Mouse (Mus musculus) hindbrain, embryonic 14.5 days (tissue): Measurements from ENCODE around the gene Tmem88. TPM values are rescaled to one million over a fixed set of nuclear protein-coding genes. Genes with fewer than 3 reads are reported as not detected.

Experiments
- ATAC-seq: fragments of 200-750 bp; cut with Nextera tagmentation; 2 replicates; pipeline ENCODE4 v1.8.0; 2017; ENCODE audit warnings: moderate number of reproducible peaks, mild to moderate bottlenecking, moderate TSS enrichment, moderate library complexity; ENCODE audit not compliant: low FRiP score
- DNase-seq: peaks from one replicate; pipeline ENCODE4 v3.0.0-alpha.2; 2015; ENCODE audit warnings: low spot score
- H3K27ac ChIP-seq: fragments of 300-500 bp; sonication (generic); 2 replicates; pipeline ENCODE4 v1.5.1; 2014; ENCODE audit warnings: mild to moderate bottlenecking, moderate library complexity
- H3K27me3 ChIP-seq: fragments of 300-500 bp; sonication (generic); 2 replicates; pipeline ENCODE4 v1.6.1; 2014; ENCODE audit warnings: mild to moderate bottlenecking, low read length, mixed read lengths; ENCODE audit not compliant: control insufficient read depth, insufficient read depth
- H3K36me3 ChIP-seq: fragments of 300-500 bp; sonication (generic); replicated peaks from 2 replicates; pipeline ENCODE4 v1.6.1; 2014; ENCODE audit not compliant: control insufficient read depth, insufficient read depth
- H3K4me1 ChIP-seq: fragments of 300-500 bp; sonication (generic); replicated peaks from 2 replicates; pipeline ENCODE4 v1.6.1; 2014; ENCODE audit warnings: antibody characterized with exemption, low read length, mixed read lengths; ENCODE audit not compliant: control insufficient read depth, insufficient read depth
- H3K4me2 ChIP-seq: fragments of 300-500 bp; sonication (generic); replicated peaks from 2 replicates; pipeline ENCODE4 v1.6.1; 2014; ENCODE audit warnings: mild to moderate bottlenecking, moderate library complexity
- H3K4me3 ChIP-seq: fragments of 300-500 bp; sonication (generic); replicated peaks from 2 replicates; pipeline ENCODE4 v1.5.1; 2014; ENCODE audit warnings: mild to moderate bottlenecking, low read length
- H3K9ac ChIP-seq: fragments of 300-500 bp; sonication (generic); 2 replicates; pipeline ENCODE4 v1.6.1; 2014
- H3K9me3 ChIP-seq: fragments of 300-500 bp; sonication (generic); 2 replicates; pipeline ENCODE4 v1.6.1; 2016; ENCODE audit warnings: low read length; ENCODE audit not compliant: control insufficient read depth
- WGBS: fragments of 180-500 bp; shearing (Covaris S2); extraction: QIAGEN DNeasy Blood & Tissue Kit; methylation state at CpG from one replicate; pipeline ENCODE4 v1.1.7; 2014; 5-methylcytosine and 5-hydroxymethylcytosine counted together
- polyA plus RNA-seq: library from polyadenylated mRNA; unstranded; fragments of >200 nt; fragmentation: Nextera tagmentation; extraction: Ambion mirVana; gene quantifications from 2 replicates; pipeline ENCODE4 v1.2.1, GENCODE M21; 2014

The Tmem88 gene
- polyA plus RNA-seq, 1 experiment from 2014 or later = 7.7 TPM

GRCm38 (mm10) chr11:69418481-69419442 lies 20.7 kb upstream of the Tmem88 start:
- DNase-seq (peak; percentile 94), ATAC-seq (peak; percentile 93)
- Histone ChIP-seq H3K4me3 (peak overlapping the region; percentile 65), H3K4me1 (peaks cover 43% of the 10 kb centered on the region), H3K9me3 (no peaks in the 10 kb centered on the region), H3K36me3 (no peaks in the 10 kb centered on the region), H3K27me3 (peaks cover 30% of the 10 kb centered on the region), H3K4me2 (peak overlapping the region; percentile 99), H3K9ac (peak overlapping the region; percentile 99), H3K27ac (peak overlapping the region; percentile 100)
- under 1% methylated on average over 44 of the region's 45 CpGs for WGBS

GRCm38 (mm10) chr11:69417449-69418384 lies 19.7 kb upstream of the Tmem88 start:
- peak overlapping the region; percentile 99 for H3K9ac ChIP-seq
- peak overlapping the region; percentile 100 for H3K27ac ChIP-seq
- 0% methylated on average over 39 of the region's 39 CpGs for WGBS
- peak overlapping the region; percentile 99 for H3K4me2 ChIP-seq
- peak overlapping the region; percentile 65 for H3K4me3 ChIP-seq
- peaks cover 6% of the 10 kb centered on the region for H3K36me3 ChIP-seq
- ATAC-seq (peak; percentile 18), DNase-seq (peak; percentile 91)
- H3K4me1 ChIP-seq = peaks cover 54% of the 10 kb centered on the region
- peaks cover 24% of the 10 kb centered on the region for H3K27me3 ChIP-seq
- no peaks in the 10 kb centered on the region for H3K9me3 ChIP-seq

- ATAC-seq (no peak), DNase-seq (no peak)
- H3K4me2 ChIP-seq = peak overlapping the region; percentile 99
- H3K36me3 ChIP-seq = peaks cover 14% of the 10 kb centered on the region
- WGBS = 2% methylated on average over 8 of the region's 8 CpGs
- peaks cover 17% of the 10 kb centered on the region for H3K27me3 ChIP-seq
- H3K4me1 ChIP-seq = peaks cover 61% of the 10 kb centered on the region
- H3K9me3 ChIP-seq = no peaks in the 10 kb centered on the region
- peak overlapping the region; percentile 100 for H3K27ac ChIP-seq
- peak overlapping the region; percentile 99 for H3K9ac ChIP-seq
- H3K4me3 ChIP-seq = peak overlapping the region; percentile 65
Observed at GRCm38 (mm10) chr11:69416921-69417448, 19.0 kb upstream of the Tmem88 start.

DNA sequence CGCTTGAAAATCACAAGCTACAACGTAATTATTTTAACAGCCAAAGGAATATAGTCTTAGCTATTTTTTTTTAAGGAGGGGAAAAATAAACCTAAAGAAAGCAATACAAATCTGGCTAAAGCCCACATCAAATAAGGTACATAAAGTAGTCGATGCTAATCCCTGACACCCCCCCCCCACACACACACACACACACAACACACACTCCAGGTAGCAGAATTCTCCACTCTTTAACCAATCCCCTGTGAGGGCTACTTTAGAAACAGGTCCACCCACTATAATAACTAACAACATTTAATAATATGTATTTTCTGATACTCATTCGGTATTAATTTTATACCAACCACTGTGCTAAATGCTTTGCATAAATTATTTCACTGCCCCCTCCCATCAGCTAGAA lies 18.5 kb upstream of the Tmem88 start:
- no peak for ATAC-seq
- H3K27ac ChIP-seq = peak overlapping the region; percentile 100
- H3K4me1 ChIP-seq = peaks cover 65% of the 10 kb centered on the region
- H3K9me3 ChIP-seq = no peaks in the 10 kb centered on the region
- peaks cover 12% of the 10 kb centered on the region for H3K27me3 ChIP-seq
- H3K4me2 ChIP-seq = peak overlapping the region; percentile 99
- under 1% methylated on average over 4 of the region's 4 CpGs for WGBS
- H3K4me3 ChIP-seq = peak overlapping the region; percentile 65
- H3K36me3 ChIP-seq = peaks cover 18% of the 10 kb centered on the region
- no peak for DNase-seq
- peak overlapping the region; percentile 99 for H3K9ac ChIP-seq

DNA sequence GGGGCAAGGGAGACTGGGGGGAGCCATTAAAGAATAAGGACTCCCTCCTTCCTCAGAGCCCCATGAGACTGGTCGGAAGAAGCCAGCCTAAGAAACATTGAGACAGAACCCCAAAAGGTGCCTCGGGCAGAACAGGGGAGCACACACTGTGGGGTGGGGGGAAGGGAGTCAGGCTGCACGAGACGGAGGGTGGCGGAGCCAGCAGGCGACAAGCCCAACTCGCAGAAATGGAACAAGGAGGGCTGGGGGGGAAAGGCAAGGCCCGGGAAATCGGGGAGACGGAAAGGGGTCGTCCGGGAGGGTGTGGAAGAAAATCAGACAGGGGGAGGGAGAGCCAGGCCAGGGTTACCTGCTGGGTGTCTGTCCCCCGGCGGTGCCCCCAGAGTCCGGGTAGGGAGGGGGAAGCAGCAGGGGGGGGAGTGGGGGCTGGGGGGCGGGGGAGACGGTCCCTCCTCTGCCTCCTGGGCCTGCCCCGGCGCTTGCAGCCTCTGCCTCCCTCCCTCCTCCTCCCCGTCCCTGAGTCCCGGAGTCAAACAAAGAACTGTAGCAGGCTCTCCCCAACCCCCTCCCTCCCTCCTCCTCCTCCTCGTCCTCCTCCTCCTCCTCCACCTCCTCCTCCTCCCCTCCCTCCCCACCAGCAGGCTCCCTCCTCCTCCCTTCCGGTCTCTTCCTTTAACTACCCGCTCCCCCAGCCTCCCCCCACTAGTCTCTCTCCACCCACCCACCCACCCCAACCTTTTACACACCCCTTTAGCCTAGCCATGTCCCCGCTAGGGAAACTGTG lies 17.8 kb upstream of the Tmem88 start:
- Histone ChIP-seq H3K4me2 (peak overlapping the region; percentile 99), H3K27ac (peak overlapping the region; percentile 100), H3K4me1 (peaks cover 65% of the 10 kb centered on the region), H3K36me3 (peaks cover 21% of the 10 kb centered on the region), H3K4me3 (peak overlapping the region; percentile 65), H3K27me3 (peaks cover 6% of the 10 kb centered on the region), H3K9ac (peak overlapping the region; percentile 99), H3K9me3 (no peaks in the 10 kb centered on the region)
- peak; percentile 59 for DNase-seq
- WGBS = 0% methylated on average over 14 of the region's 25 CpGs
- no peak for ATAC-seq

DNA sequence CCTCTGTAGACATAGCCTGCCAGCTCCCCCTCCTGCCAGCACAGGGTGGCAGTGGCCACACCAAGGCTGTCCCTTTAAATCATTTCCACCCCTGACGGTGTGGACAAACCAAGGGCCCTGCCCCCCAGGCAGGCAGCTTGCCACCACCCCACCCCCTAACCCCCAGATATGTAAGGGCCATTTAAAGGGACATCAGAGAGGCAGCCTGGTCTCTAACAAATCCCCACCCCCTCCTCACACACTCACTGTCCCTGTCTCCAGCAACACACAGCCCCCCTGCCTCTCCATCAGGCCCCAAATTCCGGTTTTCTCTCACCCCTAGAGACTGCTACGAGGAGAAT lies 17.3 kb upstream of the Tmem88 start:
- Histone ChIP-seq H3K9me3 (no peaks in the 10 kb centered on the region), H3K4me3 (peak overlapping the region; percentile 65), H3K27ac (peak overlapping the region; percentile 100), H3K9ac (peak overlapping the region; percentile 99), H3K4me1 (peaks cover 62% of the 10 kb centered on the region), H3K27me3 (0 out of 2 replicates have a peak, but pooled peaks cover under 1% of the 10 kb centered on the region), H3K36me3 (peaks cover 21% of the 10 kb centered on the region), H3K4me2 (peak overlapping the region; percentile 99)
- DNase-seq (peak; percentile 70), ATAC-seq (peak; percentile 15; the same call in 1 of the 2 replicates)
- WGBS = 0% methylated on average over 3 of the region's 3 CpGs

- no peaks in the 10 kb centered on the region for H3K9me3 ChIP-seq
- H3K27ac ChIP-seq = peak overlapping the region; percentile 100
- ATAC-seq = no peak
- H3K4me1 ChIP-seq = peaks cover 56% of the 10 kb centered on the region
- H3K9ac ChIP-seq = peak overlapping the region; percentile 99
- 2% methylated on average over 4 of the region's 4 CpGs for WGBS
- H3K4me2 ChIP-seq = peak overlapping the region; percentile 99
- H3K4me3 ChIP-seq = peak overlapping the region; percentile 65
- DNase-seq = no peak
- H3K27me3 ChIP-seq = no peaks in the 10 kb centered on the region
- H3K36me3 ChIP-seq = peaks cover 21% of the 10 kb centered on the region
Observed at GRCm38 (mm10) chr11:69414421-69415326, 16.6 kb upstream of the Tmem88 start.
